Mouse (Mus musculus) c-Kit-positive CD71-positive TER-119-negative erythroid progenitor cells, embryonic 14.5 days (primary cell): ENCODE data around the gene Fktn.

Source experiments
- DNase-seq: peaks from one replicate; pipeline ENCODE4 v3.0.0-alpha.2; 2013; ENCODE audit warnings: low read depth

Gene Fktn

GRCm38 (mm10) chr4:53825821-53826605, 112.2 kb downstream of the Fktn start, which contains the start of gene Tmem38b:
Gene Tmem38b (plus strand): TSS chr4:53826045.
- peak; percentile 53 for DNase-seq

DNA sequence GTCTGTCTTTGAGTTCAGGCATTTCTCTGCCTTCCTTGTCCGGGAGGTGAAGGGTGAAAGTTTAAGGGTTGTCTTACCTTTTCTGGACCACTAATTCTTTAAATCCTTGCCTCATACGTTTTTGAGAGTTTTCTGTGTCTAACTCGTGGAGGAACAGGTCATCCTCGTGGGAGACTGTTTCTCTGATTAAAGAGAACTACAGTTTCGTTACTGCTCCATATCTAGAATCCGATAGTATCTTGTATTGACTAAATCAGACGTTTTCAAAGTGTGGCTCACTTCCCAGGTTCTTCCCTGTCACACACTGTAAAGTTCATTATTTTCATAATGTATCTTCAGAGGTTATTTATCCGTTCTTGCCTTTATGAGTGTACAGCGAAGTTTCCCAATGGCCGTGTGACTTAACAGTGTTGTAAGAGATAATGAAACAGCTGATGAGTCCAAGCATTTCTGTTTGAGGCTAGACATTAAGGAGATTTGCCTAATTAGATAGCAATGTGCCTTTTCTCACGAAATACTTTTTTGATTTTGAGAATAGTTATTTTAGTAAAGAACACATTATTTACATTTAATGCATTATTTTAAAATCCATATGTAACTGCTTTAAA, 112.9 kb downstream of the Fktn start:
- peak; percentile 30 for DNase-seq
